Comparison of ENCODE assay signal across 34 mouse cellular contexts in the genomic region with DNA sequence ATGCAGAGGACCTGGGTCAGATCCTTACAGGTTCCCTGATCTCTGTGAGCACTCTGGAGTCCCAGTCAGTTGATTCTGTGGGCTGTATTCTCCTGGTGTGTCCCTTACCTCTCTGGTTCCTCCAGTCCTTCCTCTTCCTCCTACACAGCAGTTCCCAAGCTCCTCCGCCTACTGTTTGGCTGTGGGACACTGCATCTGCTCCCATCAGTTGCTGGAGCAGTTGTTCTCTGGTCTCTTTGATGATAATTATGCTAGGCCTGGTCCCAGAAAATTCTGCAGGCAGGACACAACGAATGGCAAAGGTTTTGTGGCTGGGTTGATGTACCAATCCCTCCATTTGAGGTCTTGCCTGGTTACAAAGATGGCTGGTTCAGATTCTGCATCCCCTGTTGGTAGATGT. TPM values are rescaled to one million over a fixed set of nuclear protein-coding genes. Genes with fewer than 3 reads are reported as not detected.
"Had no signal": no experiment of that assay in that cellular context is flagged by ENCODE, and none has a peak within 500 bp of the region (broad histone marks: within the 10 kb centered on the region; RNA-seq: fewer than 3 reads in every experiment).

No protein-coding gene starts in this region.

- H3K27me3 ChIP-seq: hindbrain, embryonic 12.5 days; hindbrain, embryonic 13.5 days; hindbrain, embryonic 15.5 days; intestine, embryonic 15.5 days had no signal

- H3K4me3 ChIP-seq: heart, embryonic 10.5 days; heart, embryonic 12.5 days; heart, embryonic 13.5 days; heart, embryonic 15.5 days; hindbrain, embryonic 10.5 days; hindbrain, embryonic 12.5 days; hindbrain, embryonic 13.5 days; hindbrain, embryonic 15.5 days; intestine, embryonic 15.5 days; kidney, embryonic 15.5 days; layer of hippocampus, adult 2 months had no signal

- DNase-seq: heart, postnatal 10 days; heart, postnatal 14 days; heart, postnatal 36 days; heart, postnatal 4 days; kidney, adult 11 months; kidney, adult 18-20 months; kidney, adult 2 months; kidney, adult 8-10 months; kidney, adult 9 months; kidney, postnatal 10 days; kidney, postnatal 14 days; kidney, postnatal 25 days; kidney, postnatal 36 days; kidney, postnatal 4 days; layer of hippocampus, adult 9-11 months; layer of hippocampus, postnatal 36 days had no signal

- H3K36me3 ChIP-seq: heart, embryonic 10.5 days; heart, embryonic 12.5 days; heart, embryonic 13.5 days; heart, embryonic 15.5 days; hindbrain, embryonic 10.5 days; hindbrain, embryonic 12.5 days; hindbrain, embryonic 13.5 days; hindbrain, embryonic 15.5 days; intestine, embryonic 15.5 days; kidney, embryonic 15.5 days had no signal

- H3K4me2 ChIP-seq: heart, embryonic 11.5 days; heart, embryonic 12.5 days; heart, embryonic 13.5 days; heart, embryonic 15.5 days; hindbrain, embryonic 12.5 days; hindbrain, embryonic 13.5 days; hindbrain, embryonic 14.5 days; hindbrain, embryonic 15.5 days; intestine, embryonic 15.5 days; kidney, embryonic 15.5 days had no signal

RNA-seq across cellular contexts. Expression of gene Chat, which starts 35.5 kb away (rescaled TPM):
- polyA plus RNA-seq: heart, embryonic 11.5 days; heart, embryonic 12.5 days; heart, embryonic 14.5 days; heart, embryonic 15.5 days; heart, postnatal 0 days; inflammation-experienced regulatory T-cells, adult 6 months; kidney, adult 2 months; kidney, embryonic 15.5 days; kidney, postnatal 0 days had no signal

RNA-seq across cellular contexts. Expression of gene Slc18a3, which starts 36.7 kb away (rescaled TPM):
- polyA plus RNA-seq: heart, embryonic 11.5 days; heart, postnatal 0 days; inflammation-experienced regulatory T-cells, adult 6 months; kidney, adult 2 months; kidney, embryonic 14.5 days; kidney, postnatal 0 days had no signal
